Mouse (Mus musculus) lung, postnatal 0 days (tissue): Measurements from ENCODE around the gene Triobp.

Experiments used
- CTCF ChIP-seq: IDR thresholded peaks from 2 replicates; pipeline ENCODE4 v1.5.1; 2016; ENCODE audit warnings: antibody characterized with exemption, mild to moderate bottlenecking
- EP300 ChIP-seq: IDR thresholded peaks from 2 replicates; pipeline ENCODE4 v1.6.1; 2016; ENCODE audit warnings: antibody characterized with exemption, mild to moderate bottlenecking, control low read depth

- no peak for TF ChIP-seq CTCF
- TF ChIP-seq EP300: no peak
Measured at GRCm38 (mm10) chr15:79050160-79050845, 102.8 kb downstream of the Triobp start.
